In the genomic region with DNA sequence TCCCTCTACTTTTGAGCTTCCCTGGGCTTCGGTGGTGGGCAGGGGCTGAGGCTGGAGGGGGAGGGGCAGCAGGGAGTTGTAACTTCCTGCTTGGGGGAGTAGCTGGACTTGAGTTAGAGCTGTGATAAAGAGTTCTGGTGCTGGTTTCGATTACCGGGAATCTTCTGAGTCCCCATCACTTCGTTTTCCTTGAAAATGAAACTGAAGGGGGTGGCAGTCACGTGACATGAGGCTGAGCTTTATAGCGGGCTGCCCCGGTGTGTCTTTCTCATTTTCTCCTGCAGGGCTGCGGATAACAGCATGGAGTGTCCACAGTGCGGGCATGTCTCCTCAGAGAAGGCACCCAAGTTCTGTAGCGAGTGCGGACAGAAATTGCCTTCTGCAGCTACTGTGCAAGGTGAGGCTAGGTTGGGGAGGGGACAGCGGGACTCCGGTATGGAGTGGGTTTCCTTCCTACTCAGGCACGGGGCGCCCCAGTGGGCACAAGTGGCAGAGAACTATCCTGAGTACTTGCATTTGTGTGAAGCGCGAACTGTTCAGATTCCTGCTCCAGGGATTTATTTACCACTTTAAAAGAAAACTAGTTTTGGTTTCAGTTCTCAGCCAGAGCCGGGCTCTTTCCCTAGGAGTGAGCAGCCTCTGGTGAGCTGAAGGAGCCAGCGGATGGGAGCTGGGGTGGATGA, we compare ENCODE assay signal across 8 mouse cellular contexts. TPM values are rescaled to one million over a fixed set of nuclear protein-coding genes. Genes with fewer than 3 reads are reported as not detected.
DNase-seq lines count a peak whose midpoint lies in the region; ATAC-seq and TF ChIP-seq lines count a peak whose summit lies in the region.

A gene (plus strand): TSS at position 301 of the 683 bp plus-strand sequence.

- peaks cover 13% of the 10 kb centered on the region; the same call in 1 of the 2 replicates for H3K27me3 ChIP-seq in intestine, embryonic 14.5 days (replicated peaks; ENCODE audit: control insufficient read depth, insufficient read depth, low read length)
- H3K27me3 ChIP-seq in limb, embryonic 12.5 days: peaks cover 81% of the 10 kb centered on the region
- peaks cover 89% of the 10 kb centered on the region for H3K27me3 ChIP-seq in midbrain, embryonic 12.5 days
- no peaks in the 10 kb centered on the region for H3K27me3 ChIP-seq in small intestine, adult 2 months (ENCODE audit: control insufficient read depth, insufficient read depth, low read length)

- TF ChIP-seq CTCF in small intestine, adult 2 months (IDR thresholded peaks at IDR 0.05; ENCODE audit: extremely low read depth, insufficient read length, insufficient replicate concordance, low read depth, low read length): peak; percentile 36; the same call in 1 of the 2 replicates

- no peaks in the 10 kb centered on the region for H3K9me3 ChIP-seq in intestine, embryonic 14.5 days (ENCODE audit: control insufficient read depth, low read length)
- no peaks in the 10 kb centered on the region for H3K9me3 ChIP-seq in limb, embryonic 12.5 days
- no peaks in the 10 kb centered on the region for H3K9me3 ChIP-seq in midbrain, embryonic 12.5 days

- ATAC-seq in cerebellum, adult (ENCODE audit: insufficient number of reproducible peaks, low FRiP score, low TSS enrichment): no peak
- ATAC-seq in intestine, embryonic 14.5 days (replicated peaks; ENCODE audit: low FRiP score, low TSS enrichment, low read depth): peak; percentile 61
- ATAC-seq in limb, embryonic 12.5 days (ENCODE audit: insufficient number of reproducible peaks, insufficient read depth, low FRiP score, low TSS enrichment, low read depth): no peak
- ATAC-seq in midbrain, embryonic 12.5 days (ENCODE audit: low FRiP score, low read depth): peak; percentile 60; the same call in 1 of the 2 replicates

- no peaks in the 10 kb centered on the region for H3K36me3 ChIP-seq in intestine, embryonic 14.5 days (ENCODE audit: control insufficient read depth, insufficient read depth, low read length)
- H3K36me3 ChIP-seq in limb, embryonic 12.5 days: no peaks in the 10 kb centered on the region
- no peaks in the 10 kb centered on the region for H3K36me3 ChIP-seq in midbrain, embryonic 12.5 days
- peaks cover 13% of the 10 kb centered on the region for H3K36me3 ChIP-seq in small intestine, adult 2 months (ENCODE audit: control insufficient read depth, insufficient read depth, low read length)

- H3K27ac ChIP-seq in intestine, embryonic 14.5 days (ENCODE audit: low read depth): peak within 1 kb of the TSS; percentile 59
- H3K27ac ChIP-seq in limb, embryonic 12.5 days: no peak within 1 kb of the TSS; the same call in 1 of the 2 replicates
- no peak within 1 kb of the TSS for H3K27ac ChIP-seq in midbrain, embryonic 12.5 days (replicated peaks)
- H3K27ac ChIP-seq in small intestine, adult 2 months (ENCODE audit: insufficient read depth, low read depth, low read length): peak within 1 kb of the TSS; percentile 94

- DNase-seq in cerebellum, adult 8-10 months: peak; percentile 15
- DNase-seq in embryo, embryonic 11 days: peak; percentile 73
- DNase-seq in gonadal fat pad, adult 2 months (ENCODE audit: low read depth): no peak
- DNase-seq in intestine, embryonic 14.5 days (ENCODE audit: low spot score): peak; percentile 84

- H3K4me2 ChIP-seq in intestine, embryonic 14.5 days (ENCODE audit: low read length): peak within 1 kb of the TSS; percentile 82
- H3K4me2 ChIP-seq in limb, embryonic 12.5 days: peak within 1 kb of the TSS; percentile 86
- H3K4me2 ChIP-seq in midbrain, embryonic 12.5 days (replicated peaks): peak within 1 kb of the TSS; percentile 57

- H3K4me3 ChIP-seq in intestine, embryonic 14.5 days (ENCODE audit: low read depth, low read length): peak within 1 kb of the TSS; percentile 62
- H3K4me3 ChIP-seq in limb, embryonic 12.5 days (replicated peaks): peak within 1 kb of the TSS; percentile 49
- peak within 1 kb of the TSS; percentile 43 for H3K4me3 ChIP-seq in midbrain, embryonic 12.5 days
- H3K4me3 ChIP-seq in small intestine, adult 2 months (ENCODE audit: low read depth, low read length): peak within 1 kb of the TSS; percentile 84

- under 1% methylated on average over 19 of the region's 19 CpGs for WGBS in intestine, embryonic 14.5 days
- WGBS in limb, embryonic 12.5 days: under 1% methylated on average over 19 of the region's 19 CpGs
- 1% methylated on average over 19 of the region's 19 CpGs for WGBS in midbrain, embryonic 12.5 days
- under 1% methylated on average over 19 of the region's 19 CpGs for WGBS in small intestine, adult 2 months

- peak within 1 kb of the TSS; percentile 56 for H3K9ac ChIP-seq in intestine, embryonic 14.5 days (ENCODE audit: low read length)
- peak within 1 kb of the TSS; percentile 50 for H3K9ac ChIP-seq in limb, embryonic 12.5 days (replicated peaks)
- peak within 1 kb of the TSS; percentile 49 for H3K9ac ChIP-seq in midbrain, embryonic 12.5 days (replicated peaks)

- TF ChIP-seq POLR2A in small intestine, adult 2 months (IDR thresholded peaks at IDR 0.05; ENCODE audit: low read depth, low read length): peak; percentile 91

- H3K4me1 ChIP-seq in intestine, embryonic 14.5 days (replicated peaks; ENCODE audit: control insufficient read depth, insufficient read depth, low read length): peaks cover 15% of the 10 kb centered on the region
- peaks cover 32% of the 10 kb centered on the region for H3K4me1 ChIP-seq in limb, embryonic 12.5 days (replicated peaks)
- H3K4me1 ChIP-seq in midbrain, embryonic 12.5 days: peaks cover 22% of the 10 kb centered on the region
- H3K4me1 ChIP-seq in small intestine, adult 2 months (ENCODE audit: control insufficient read depth, insufficient read depth, insufficient read length, low read length): peaks cover 17% of the 10 kb centered on the region

RNA-seq across cellular contexts. Expression of the gene that starts here (rescaled TPM):
- 21.2 and 24.2 TPM in 2 replicates for polyA plus RNA-seq in gonadal fat pad, adult 2 months (2012; rRNA removed)
- 18.0 and 18.8 TPM in 2 replicates for polyA plus RNA-seq in intestine, embryonic 14.5 days (2014; fragmentation: Nextera tagmentation; extraction: Ambion mirVana)
- polyA plus RNA-seq in limb, embryonic 12.5 days (2016; fragmentation: Nextera tagmentation; extraction: Ambion mirVana): 2.6 and 3.4 TPM in 2 replicates
- 1.2 TPM in 2 replicates for polyA plus RNA-seq in midbrain, embryonic 12.5 days (2016; fragmentation: Nextera tagmentation; extraction: Ambion mirVana)
- 11.9 and 34.7 TPM in 2 replicates for polyA plus RNA-seq in small intestine, adult 2 months (2012; rRNA removed)

Comparison
In these comparisons a context has a peak if more than half of its experiments do, and no peak if none do; other contexts are left out.
1. ATAC-seq: peak in intestine, embryonic 14.5 days (single experiment) and midbrain, embryonic 12.5 days (single experiment); none in cerebellum, adult (single experiment) and limb, embryonic 12.5 days (single experiment).
2. H3K27ac ChIP-seq: peak in intestine, embryonic 14.5 days (single experiment) and small intestine, adult 2 months (single experiment); none in limb, embryonic 12.5 days (single experiment) and midbrain, embryonic 12.5 days (single experiment).
3. Peak in every context shown above with its lines, with median percentiles within 50 percentile points of each other: H3K4me2 ChIP-seq, H3K4me3 ChIP-seq and H3K9ac ChIP-seq.